Mouse (Mus musculus): ENCODE measurements at regions not wholly inside any gene's neighbourhood (a gene's known extent, or its start where the extent isn't known, plus 50 kb on each side); places are given as distances from the start of the nearest gene placed in this dataset.

GRCm38 (mm10) chr13:98579731-98580130 is 57.5 kb downstream of the Tmem174 start:
- Histone ChIP-seq H3K27ac (replicated peaks; ENCODE audit: low read depth, low read length) (no peak overlapping the region), H3K4me1 (ENCODE audit: control insufficient read depth, insufficient read depth, insufficient read length, low read length) (no peaks in the 10 kb centered on the region), H3K4me3 (ENCODE audit: insufficient read depth, low read depth, low read length) (no peak overlapping the region)

GRCm38 (mm10) chr13:98578426-98579066 is 58.7 kb downstream of the Tmem174 start:
- Histone ChIP-seq H3K4me1 (ENCODE audit: control insufficient read depth, insufficient read depth, insufficient read length, low read length) (no peaks in the 10 kb centered on the region), H3K27ac (replicated peaks; ENCODE audit: low read depth, low read length) (no peak overlapping the region), H3K4me3 (ENCODE audit: insufficient read depth, low read depth, low read length) (no peak overlapping the region)

- Histone ChIP-seq H3K4me3 (ENCODE audit: insufficient read depth, low read depth, low read length) (no peak overlapping the region), H3K27ac (replicated peaks; ENCODE audit: low read depth, low read length) (no peak overlapping the region), H3K4me1 (ENCODE audit: control insufficient read depth, insufficient read depth, insufficient read length, low read length) (no peaks in the 10 kb centered on the region)
Measured at GRCm38 (mm10) chr13:98576061-98576460, 61.1 kb downstream of the Tmem174 start.

GRCm38 (mm10) chr13:98574057-98574323 is 63.2 kb downstream of the Tmem174 start:
- H3K27ac ChIP-seq (replicated peaks; ENCODE audit: low read depth, low read length) = no peak overlapping the region
- H3K4me1 ChIP-seq (ENCODE audit: control insufficient read depth, insufficient read depth, insufficient read length, low read length) = no peaks in the 10 kb centered on the region
- no peak overlapping the region for H3K4me3 ChIP-seq (ENCODE audit: insufficient read depth, low read depth, low read length)

GRCm38 (mm10) chr13:98573261-98574056 is 63.8 kb downstream of the Tmem174 start:
- Histone ChIP-seq H3K4me3 (ENCODE audit: insufficient read depth, low read depth, low read length) (peak overlapping the region; percentile 35; the same call in 1 of the 2 replicates), H3K27ac (replicated peaks; ENCODE audit: low read depth, low read length) (no peak overlapping the region), H3K4me1 (ENCODE audit: control insufficient read depth, insufficient read depth, insufficient read length, low read length) (no peaks in the 10 kb centered on the region)

GRCm38 (mm10) chr13:98572581-98573260 is 64.5 kb downstream of the Tmem174 start:
- Histone ChIP-seq H3K4me3 (ENCODE audit: insufficient read depth, low read depth, low read length) (peak overlapping the region; percentile 35; the same call in 1 of the 2 replicates), H3K27ac (replicated peaks; ENCODE audit: low read depth, low read length) (no peak overlapping the region), H3K4me1 (ENCODE audit: control insufficient read depth, insufficient read depth, insufficient read length, low read length) (no peaks in the 10 kb centered on the region)

- Histone ChIP-seq H3K4me1 (ENCODE audit: control insufficient read depth, insufficient read depth, insufficient read length, low read length) (no peaks in the 10 kb centered on the region), H3K4me3 (ENCODE audit: insufficient read depth, low read depth, low read length) (peak overlapping the region; percentile 35; the same call in 1 of the 2 replicates), H3K27ac (replicated peaks; ENCODE audit: low read depth, low read length) (no peak overlapping the region)
Measured at GRCm38 (mm10) chr13:98572011-98572570, 65.1 kb downstream of the Tmem174 start.

- Histone ChIP-seq H3K4me1 (ENCODE audit: control insufficient read depth, insufficient read depth, insufficient read length, low read length) (no peaks in the 10 kb centered on the region), H3K27ac (replicated peaks; ENCODE audit: low read depth, low read length) (no peak overlapping the region), H3K4me3 (ENCODE audit: insufficient read depth, low read depth, low read length) (no peak overlapping the region)
Measured at GRCm38 (mm10) chr13:98571051-98571450, 66.2 kb downstream of the Tmem174 start.

- Histone ChIP-seq H3K27ac (replicated peaks; ENCODE audit: low read depth, low read length) (no peak overlapping the region), H3K4me3 (ENCODE audit: insufficient read depth, low read depth, low read length) (no peak overlapping the region), H3K4me1 (ENCODE audit: control insufficient read depth, insufficient read depth, insufficient read length, low read length) (no peaks in the 10 kb centered on the region)
Measured at GRCm38 (mm10) chr13:98555693-98556092, 63.9 kb upstream of the Gm10320 start.

GRCm38 (mm10) chr13:98551471-98552020 is 59.7 kb upstream of the Gm10320 start:
- no peaks in the 10 kb centered on the region for H3K4me1 ChIP-seq (ENCODE audit: control insufficient read depth, insufficient read depth, insufficient read length, low read length)
- H3K27ac ChIP-seq (replicated peaks; ENCODE audit: low read depth, low read length) = no peak overlapping the region
- no peak overlapping the region for H3K4me3 ChIP-seq (ENCODE audit: insufficient read depth, low read depth, low read length)

GRCm38 (mm10) chr13:98547223-98547622 is 55.4 kb upstream of the Gm10320 start:
- Histone ChIP-seq H3K4me3 (ENCODE audit: insufficient read depth, low read depth, low read length) (no peak overlapping the region), H3K4me1 (ENCODE audit: control insufficient read depth, insufficient read depth, insufficient read length, low read length) (no peaks in the 10 kb centered on the region), H3K27ac (replicated peaks; ENCODE audit: low read depth, low read length) (no peak overlapping the region)

GRCm38 (mm10) chr13:98546116-98546515 is 54.3 kb upstream of the Gm10320 start:
- Histone ChIP-seq H3K4me1 (ENCODE audit: control insufficient read depth, insufficient read depth, insufficient read length, low read length) (no peaks in the 10 kb centered on the region), H3K27ac (replicated peaks; ENCODE audit: low read depth, low read length) (no peak overlapping the region), H3K4me3 (ENCODE audit: insufficient read depth, low read depth, low read length) (no peak overlapping the region)

- Histone ChIP-seq H3K4me3 (ENCODE audit: insufficient read depth, low read depth, low read length) (no peak overlapping the region), H3K27ac (replicated peaks; ENCODE audit: low read depth, low read length) (no peak overlapping the region)
Measured at GRCm38 (mm10) chr13:98545398-98545797, 53.6 kb upstream of the Gm10320 start.

GRCm38 (mm10) chr13:98544051-98544450 is 52.2 kb upstream of the Gm10320 start:
- Histone ChIP-seq H3K27ac (replicated peaks; ENCODE audit: low read depth, low read length) (no peak overlapping the region), H3K4me1 (ENCODE audit: control insufficient read depth, insufficient read depth, insufficient read length, low read length) (no peaks in the 10 kb centered on the region)

More at GRCm38 (mm10) chr13:98545398-98545797, 53.6 kb upstream of the Gm10320 start:
- H3K4me1 ChIP-seq (ENCODE audit: control insufficient read depth, insufficient read depth, insufficient read length, low read length) = no peaks in the 10 kb centered on the region

More at GRCm38 (mm10) chr13:98544051-98544450, 52.2 kb upstream of the Gm10320 start:
- no peak overlapping the region for H3K4me3 ChIP-seq (ENCODE audit: insufficient read depth, low read depth, low read length)

Data from brown adipose tissue, adult 24 weeks (tissue).